Mouse (Mus musculus) megakaryocyte, embryonic 14.5 days (primary cell): Measurements from ENCODE around the gene Cd164l2.

Source experiments
- FLI1 ChIP-seq: IDR thresholded peaks from 2 replicates; pipeline ENCODE4 v1.6.1; 2012; ENCODE audit warnings: low read length, inconsistent platforms, mixed read lengths
- GATA1 ChIP-seq: IDR thresholded peaks from 3 replicates; pipeline ENCODE4 v1.6.1; 2012; ENCODE audit warnings: mixed read lengths, low read length, inconsistent platforms, borderline replicate concordance

- TF ChIP-seq GATA1: no peak
- TF ChIP-seq FLI1: no peak
Observed at GRCm38 (mm10) chr4:133265297-133265696, 53.4 kb downstream of the Cd164l2 start.
